Mouse (Mus musculus) heart, postnatal 14 days (tissue): Measurements from ENCODE around the gene Azin2. TPM values are rescaled to one million over a fixed set of nuclear protein-coding genes. Genes with fewer than 3 reads are reported as not detected.
A peak's percentile ranks its signal among the peaks of the same experiment; 100 is the strongest.

Experiments used
- DNase-seq, 2 experiments: peaks; one replicate each; pipeline ENCODE4 v3.0.0; 2021 to 2022
- intact Hi-C: fragments of 180-260 bp; cut with DNase I; formaldehyde crosslinking; loops from one replicate; pipeline ENCODE4 v1.15.1; 2025
- total RNA-seq, 2 experiments: library from RNA; stranded (reverse); gene quantifications; 2 replicates each; pipeline ENCODE4 v1.2.3; 2021

Gene Azin2
- total RNA-seq, 2 experiments from 2014 or later, result 2.5 to 3.2 TPM

GRCm38 (mm10) chr4:128980890-128981832, 18.9 kb upstream of the Azin2 start:
- intact Hi-C loops, result no loop called here

GRCm38 (mm10) chr4:128978634-128979033, 16.4 kb upstream of the Azin2 start:
- intact Hi-C loops, result no loop called here
- DNase-seq, result no peak

More at GRCm38 (mm10) chr4:128980890-128981832, 18.9 kb upstream of the Azin2 start:
- DNase-seq, result no peak

- no peak for DNase-seq
- intact Hi-C loops, result no loop called here
Measured at GRCm38 (mm10) chr4:128977217-128977616, 15.0 kb upstream of the Azin2 start.

DNA sequence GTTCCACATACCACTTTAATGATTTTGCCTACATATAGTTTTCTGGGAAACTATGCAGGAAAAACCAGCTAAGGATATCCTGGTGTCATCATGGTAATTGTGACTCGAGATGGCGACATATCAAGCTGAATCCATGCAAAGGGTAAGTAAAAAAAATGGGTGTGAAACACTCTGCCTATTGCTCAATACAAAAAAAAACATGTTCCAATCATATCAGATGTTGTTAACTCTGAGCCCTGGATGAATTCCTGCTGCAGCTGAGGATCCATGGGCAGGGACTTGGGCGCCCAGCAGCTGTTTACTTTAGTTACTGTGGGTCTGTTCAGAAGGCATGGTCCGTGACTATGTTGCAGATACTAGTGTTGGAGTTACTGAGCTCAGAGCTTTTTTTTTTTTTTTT, 14.3 kb upstream of the Azin2 start:
- no peak for DNase-seq
- intact Hi-C loops, result no loop called here

- no peak for DNase-seq
- intact Hi-C loops, result no loop called here
Measured at GRCm38 (mm10) chr4:128974677-128975076, 12.4 kb upstream of the Azin2 start.

DNA sequence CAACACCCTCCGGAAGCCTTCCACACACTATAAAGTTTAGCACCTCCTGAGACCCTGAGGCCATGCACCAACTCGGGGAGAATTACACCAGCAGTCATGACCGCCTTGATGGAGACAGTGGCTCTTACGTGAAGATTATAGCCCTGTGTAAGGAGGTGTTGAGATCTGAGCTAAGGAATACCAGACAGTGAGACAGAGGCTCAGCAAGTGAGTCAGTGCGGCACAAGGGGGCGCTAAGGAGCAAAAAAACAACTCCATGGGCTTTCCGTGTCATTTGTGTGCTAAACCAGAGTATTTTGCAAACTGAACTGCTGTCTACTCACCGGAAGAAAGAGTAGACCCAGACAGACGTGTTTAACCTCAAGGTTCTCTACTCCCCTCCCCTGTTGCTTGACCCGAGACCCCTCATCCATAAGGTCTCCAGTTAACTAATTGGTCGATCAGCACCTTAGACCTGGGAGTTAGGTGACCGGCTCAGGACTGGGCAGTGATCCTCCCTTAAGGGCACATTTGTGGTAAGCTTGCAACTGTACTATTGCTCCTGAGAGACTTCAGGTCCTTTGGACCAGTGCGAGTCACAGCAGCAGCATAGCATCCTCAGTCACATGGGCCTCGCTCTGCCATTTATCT, 8.9 kb upstream of the Azin2 start:
- intact Hi-C loops, result loop anchor here (1.0 kb wide), 2 partner anchors 111 to 115 kb away; no protein-coding TSS in a partner anchor
- DNase-seq, result peak; percentile 80 to 87

DNA sequence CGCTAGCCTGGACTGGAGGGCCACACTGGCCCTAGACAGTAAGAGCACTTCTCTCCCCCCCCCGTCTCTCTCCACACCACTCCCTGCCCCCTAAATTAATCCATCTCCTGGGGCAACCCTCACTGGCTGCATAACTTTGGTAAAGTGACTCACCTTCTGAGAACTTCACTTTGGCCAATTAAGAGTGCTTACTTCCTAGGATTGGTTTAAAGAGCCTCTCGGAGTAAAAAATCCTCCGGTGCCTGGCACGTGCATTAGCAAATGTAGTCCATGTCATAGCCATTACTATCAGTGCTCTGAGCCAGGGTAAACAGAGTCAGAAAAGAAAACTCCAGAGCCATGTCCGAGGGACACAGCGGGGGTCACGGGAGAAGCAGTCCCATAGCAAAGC, 8.2 kb upstream of the Azin2 start:
- intact Hi-C loops, result no loop called here

GRCm38 (mm10) chr4:128969607-128970416, 7.6 kb upstream of the Azin2 start:
- no peak for DNase-seq
- intact Hi-C loops, result no loop called here

More for the DNA sequence above, 8.2 kb upstream of the Azin2 start:
- no peak for DNase-seq

DNA sequence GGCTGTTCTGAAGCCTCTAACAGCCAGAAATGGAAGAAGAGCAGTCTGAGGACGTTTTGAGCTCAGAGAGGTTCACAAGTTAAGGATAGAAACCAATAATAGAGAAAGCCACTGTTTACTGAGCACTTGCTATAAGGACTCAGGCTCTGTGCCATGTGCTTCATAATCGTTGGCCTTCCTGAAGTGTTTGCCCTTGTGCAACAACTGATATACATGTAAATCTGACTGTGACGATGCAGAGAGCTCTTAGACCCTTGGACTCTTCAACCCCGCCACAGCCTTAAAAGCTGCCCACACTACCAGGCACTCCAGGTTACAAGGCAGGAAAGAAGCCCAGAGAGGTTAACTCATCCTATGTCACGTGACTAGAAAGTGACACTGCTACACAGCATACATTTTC, 6.8 kb upstream of the Azin2 start:
- no peak for DNase-seq
- intact Hi-C loops, result no loop called here

DNA sequence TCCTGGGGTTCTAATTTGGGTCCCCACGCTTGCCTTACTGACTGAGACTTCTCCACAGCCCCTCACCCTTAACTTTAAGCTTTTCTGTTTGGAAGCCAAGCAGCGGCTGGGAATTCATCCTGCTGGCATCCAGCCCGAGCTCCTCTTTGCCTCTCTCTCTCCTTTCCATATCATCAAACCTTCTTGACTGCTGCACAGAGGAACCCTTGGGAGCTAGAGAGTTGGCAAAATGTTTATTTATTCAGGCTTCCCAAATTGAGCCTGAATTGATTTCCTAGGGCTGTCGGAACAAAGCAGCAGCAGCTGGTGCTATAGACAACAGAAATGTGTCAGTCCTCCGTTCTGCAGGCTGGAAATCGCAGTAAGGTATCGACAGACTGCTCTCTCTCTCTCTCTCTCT, 4.5 kb upstream of the Azin2 start:
- intact Hi-C loops, result no loop called here

GRCm38 (mm10) chr4:128962926-128963290, 666 bp upstream of the Azin2 start:
- intact Hi-C loops, result no loop called here
- DNase-seq, result no peak

More for the DNA sequence above, 4.5 kb upstream of the Azin2 start:
- no peak for DNase-seq

GRCm38 (mm10) chr4:128961301-128962028, 777 bp downstream of the Azin2 start:
- intact Hi-C loops, result no loop called here
- DNase-seq, result no peak

DNA sequence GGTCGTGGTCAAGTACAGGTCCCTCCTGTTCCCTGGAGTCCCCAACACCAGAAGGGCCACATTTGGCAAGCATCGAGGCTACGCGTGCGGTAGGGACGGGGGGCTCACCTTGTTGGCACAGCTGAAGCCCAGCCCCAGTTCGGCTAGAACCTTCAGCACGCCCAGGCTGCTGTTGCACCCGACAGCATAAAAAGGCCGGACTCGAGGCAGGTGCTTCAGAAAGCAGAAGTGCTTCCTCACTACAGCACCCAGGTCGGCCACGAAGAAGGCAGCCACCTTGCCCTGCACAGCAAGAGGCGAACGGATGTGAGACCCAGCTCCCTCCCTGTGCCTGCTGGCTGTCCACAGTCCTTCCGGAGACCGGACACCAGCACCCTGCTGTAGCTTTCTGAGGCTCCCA, 2.6 kb downstream of the Azin2 start:
- intact Hi-C loops, result no loop called here
- DNase-seq, result no peak

DNA sequence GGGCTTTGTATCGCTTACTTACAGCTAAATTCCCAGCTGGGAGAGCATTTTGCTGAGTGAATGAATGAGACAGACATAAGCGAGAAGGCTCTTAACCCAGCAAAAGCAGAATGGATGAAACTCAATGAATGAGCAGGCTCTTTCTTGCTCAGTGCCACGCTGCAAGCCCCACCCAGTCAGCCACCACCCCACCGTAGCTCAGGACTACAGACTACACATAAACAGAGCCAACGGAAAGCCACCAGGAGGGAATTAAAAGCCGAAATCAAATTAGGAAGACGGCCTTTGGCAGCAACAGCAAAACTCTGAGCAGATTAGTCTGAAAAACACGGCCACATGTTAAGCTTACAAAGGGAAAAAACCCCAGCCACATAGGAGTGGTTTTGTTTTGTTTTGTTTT, 3.4 kb downstream of the Azin2 start:
- intact Hi-C loops, result no loop called here
- DNase-seq, result no peak

GRCm38 (mm10) chr4:128958156-128958555, 4.1 kb downstream of the Azin2 start:
- no peak for DNase-seq
- intact Hi-C loops, result no loop called here

DNA sequence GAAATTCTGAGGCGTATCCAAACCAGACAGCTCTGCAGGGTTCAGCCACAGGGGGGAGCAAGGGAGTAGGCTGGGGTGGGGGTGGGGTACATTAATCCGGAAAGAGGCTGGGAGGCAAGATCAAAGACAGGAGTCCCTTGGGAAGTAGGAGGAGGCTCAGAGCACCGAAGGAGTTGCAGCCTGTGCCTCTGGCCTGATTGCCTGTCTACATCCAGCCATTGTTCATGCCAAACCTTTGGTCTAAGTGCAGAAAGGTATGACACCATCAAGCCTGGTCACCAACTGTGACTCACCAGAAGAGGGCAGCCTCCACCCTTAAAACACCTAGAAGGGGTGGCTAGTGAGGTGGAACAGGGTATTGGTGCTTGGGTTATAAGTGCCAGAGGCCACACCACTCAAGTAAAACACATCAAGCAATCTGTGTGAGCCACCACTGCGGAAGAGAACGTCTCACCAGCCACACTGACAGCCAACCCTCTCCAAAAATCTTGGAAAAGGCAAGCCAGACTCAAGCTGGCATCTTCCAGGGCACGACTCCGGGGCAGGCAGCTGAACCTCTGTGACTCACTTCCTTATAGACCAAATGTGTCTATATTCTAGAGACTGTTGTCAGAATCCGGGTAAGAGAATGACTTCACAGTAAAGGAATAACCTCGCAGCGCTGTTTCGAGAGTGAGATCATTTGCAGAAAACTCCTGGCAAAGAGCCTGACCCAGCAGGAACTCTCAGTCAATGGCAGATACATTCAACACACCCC, 4.9 kb downstream of the Azin2 start:
- DNase-seq, result peak; percentile 34 to 51
- intact Hi-C loops, result no loop called here

DNA sequence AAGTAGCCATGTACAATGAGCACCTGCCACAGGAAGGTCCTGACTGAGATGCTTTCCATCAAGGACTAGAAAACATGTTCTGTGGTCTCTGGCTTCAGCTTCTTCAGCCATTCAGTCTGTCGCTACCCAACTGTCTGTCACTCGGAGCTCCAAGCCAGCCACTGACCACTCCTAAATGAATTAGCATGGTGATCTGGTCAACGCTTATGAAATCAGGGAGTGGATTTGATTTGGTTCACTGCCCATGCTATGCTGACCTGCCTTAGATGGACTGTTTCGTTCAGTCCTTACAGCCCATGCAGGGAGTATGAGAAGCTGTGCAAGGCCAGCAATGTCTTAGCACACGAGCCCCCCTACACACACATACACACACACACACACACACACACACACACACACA, 8.4 kb downstream of the Azin2 start:
- no peak for DNase-seq
- intact Hi-C loops, result no loop called here

- peak; percentile 31 to 55 for DNase-seq
- intact Hi-C loops, result no loop called here
Measured at GRCm38 (mm10) chr4:128950461-128950860, 11.8 kb downstream of the Azin2 start.

- DNase-seq, result no peak
- intact Hi-C loops, result no loop called here
Measured at GRCm38 (mm10) chr4:128949470-128950005, 12.7 kb downstream of the Azin2 start.
